Mouse (Mus musculus): Measurements from ENCODE around the gene Sec14l4. TPM values are rescaled to one million over a fixed set of nuclear protein-coding genes. Genes with fewer than 3 reads are reported as not detected.
A peak's percentile ranks its signal among the peaks of the same experiment; 100 is the strongest.

Gene Sec14l4
- polyA plus RNA-seq, 1 experiment from 2014 or later = not detected

GRCm38 (mm10) chr11:4053586-4053985 lies 22.3 kb downstream of the Sec14l4 start:
- Histone ChIP-seq H3K27me3 (replicated peaks) (no peaks in the 10 kb centered on the region), H3K4me2 (no peak overlapping the region), H3K9me3 (replicated peaks) (no peaks in the 10 kb centered on the region), H3K27ac (replicated peaks) (no peak overlapping the region), H3K4me1 (no peaks in the 10 kb centered on the region), H3K36me3 (no peaks in the 10 kb centered on the region), H3K9ac (replicated peaks) (no peak overlapping the region), H3K4me3 (replicated peaks) (no peak overlapping the region)
- no peak for ATAC-seq (ENCODE audit: low FRiP score)
- 20% methylated on average over 5 of the region's 5 CpGs for WGBS

- H3K9me3 ChIP-seq (replicated peaks) = no peaks in the 10 kb centered on the region
- H3K4me1 ChIP-seq = no peaks in the 10 kb centered on the region
- H3K27me3 ChIP-seq (replicated peaks) = no peaks in the 10 kb centered on the region; the same call in 1 of the 2 replicates
- no peak overlapping the region for H3K27ac ChIP-seq (replicated peaks)
- no peak overlapping the region for H3K4me2 ChIP-seq
- ATAC-seq (ENCODE audit: low FRiP score) = no peak
- no peak overlapping the region for H3K4me3 ChIP-seq (replicated peaks)
- 80% methylated on average over 5 of the region's 5 CpGs for WGBS
- no peaks in the 10 kb centered on the region for H3K36me3 ChIP-seq
- H3K9ac ChIP-seq (replicated peaks) = no peak overlapping the region
These were observed 29.8 kb downstream of the Sec14l4 start for GRCm38 (mm10) chr11:4060866-4061575.

- Histone ChIP-seq H3K9me3 (replicated peaks) (no peaks in the 10 kb centered on the region), H3K27ac (replicated peaks) (no peak overlapping the region), H3K36me3 (no peaks in the 10 kb centered on the region), H3K4me2 (no peak overlapping the region), H3K9ac (replicated peaks) (no peak overlapping the region), H3K27me3 (replicated peaks) (no peaks in the 10 kb centered on the region; the same call in 1 of the 2 replicates), H3K4me1 (no peaks in the 10 kb centered on the region), H3K4me3 (replicated peaks) (no peak overlapping the region)
- no peak for ATAC-seq (ENCODE audit: low FRiP score)
- WGBS = 92% methylated on average over 4 of the region's 4 CpGs
These were observed 31.3 kb downstream of the Sec14l4 start for GRCm38 (mm10) chr11:4062523-4062922.

GRCm38 (mm10) chr11:4062981-4063380 lies 31.7 kb downstream of the Sec14l4 start:
- ATAC-seq (ENCODE audit: low FRiP score) = no peak
- 79% methylated on average over 6 of the region's 6 CpGs for WGBS

GRCm38 (mm10) chr11:4064627-4065122 lies 33.4 kb downstream of the Sec14l4 start, which contains the start of gene Sec14l3:
TSS of gene Sec14l3 (plus strand) at chr11:4064841.
- ATAC-seq (ENCODE audit: low FRiP score) = no peak
- no peaks in the 10 kb centered on the region for H3K4me1 ChIP-seq
- H3K4me2 ChIP-seq = no peak within 1 kb of the TSS
- no peak within 1 kb of the TSS for H3K4me3 ChIP-seq (replicated peaks)
- H3K27me3 ChIP-seq (replicated peaks) = no peaks in the 10 kb centered on the region; the same call in 1 of the 2 replicates
- H3K9me3 ChIP-seq (replicated peaks) = no peaks in the 10 kb centered on the region
- H3K27ac ChIP-seq (replicated peaks) = no peak within 1 kb of the TSS
- H3K36me3 ChIP-seq = no peaks in the 10 kb centered on the region
- WGBS = 66% methylated on average over 5 of the region's 5 CpGs
- no peak within 1 kb of the TSS for H3K9ac ChIP-seq (replicated peaks)

More at GRCm38 (mm10) chr11:4062981-4063380, 31.7 kb downstream of the Sec14l4 start:
- H3K27ac ChIP-seq (replicated peaks) = no peak overlapping the region
- H3K9ac ChIP-seq (replicated peaks) = no peak overlapping the region
- H3K9me3 ChIP-seq (replicated peaks) = no peaks in the 10 kb centered on the region
- H3K36me3 ChIP-seq = no peaks in the 10 kb centered on the region
- H3K27me3 ChIP-seq (replicated peaks) = no peaks in the 10 kb centered on the region; the same call in 1 of the 2 replicates
- no peak overlapping the region for H3K4me2 ChIP-seq
- no peaks in the 10 kb centered on the region for H3K4me1 ChIP-seq
- no peak overlapping the region for H3K4me3 ChIP-seq (replicated peaks)

GRCm38 (mm10) chr11:4069664-4070063 lies 38.4 kb downstream of the Sec14l4 start:
- Histone ChIP-seq H3K36me3 (no peaks in the 10 kb centered on the region), H3K4me1 (no peaks in the 10 kb centered on the region), H3K4me3 (replicated peaks) (no peak overlapping the region), H3K9ac (replicated peaks) (no peak overlapping the region), H3K9me3 (replicated peaks) (no peaks in the 10 kb centered on the region), H3K27ac (replicated peaks) (no peak overlapping the region), H3K4me2 (no peak overlapping the region), H3K27me3 (replicated peaks) (no peaks in the 10 kb centered on the region; the same call in 1 of the 2 replicates)
- WGBS = 71% methylated on average over 1 of the region's 1 CpGs
- ATAC-seq (ENCODE audit: low FRiP score) = peak; percentile 78; the same call in 1 of the 2 replicates

- WGBS = 19% methylated on average over 8 of the region's 8 CpGs
- ATAC-seq (ENCODE audit: low FRiP score) = no peak
These were observed 45.4 kb downstream of the Sec14l4 start for GRCm38 (mm10) chr11:4076633-4077032.

GRCm38 (mm10) chr11:4078267-4078933 lies 47.1 kb downstream of the Sec14l4 start:
- H3K36me3 ChIP-seq = no peaks in the 10 kb centered on the region

More at GRCm38 (mm10) chr11:4076633-4077032, 45.4 kb downstream of the Sec14l4 start:
- Histone ChIP-seq H3K4me1 (no peaks in the 10 kb centered on the region), H3K36me3 (no peaks in the 10 kb centered on the region), H3K27ac (replicated peaks) (no peak overlapping the region), H3K9ac (replicated peaks) (no peak overlapping the region), H3K9me3 (replicated peaks) (no peaks in the 10 kb centered on the region), H3K4me3 (replicated peaks) (no peak overlapping the region), H3K27me3 (replicated peaks) (no peaks in the 10 kb centered on the region; the same call in none of the 2 replicates), H3K4me2 (no peak overlapping the region)

GRCm38 (mm10) chr11:4080219-4080618 lies 49.0 kb downstream of the Sec14l4 start:
- no peak for ATAC-seq (ENCODE audit: low FRiP score)
- Histone ChIP-seq H3K27ac (replicated peaks) (no peak overlapping the region), H3K9me3 (replicated peaks) (no peaks in the 10 kb centered on the region), H3K36me3 (no peaks in the 10 kb centered on the region), H3K9ac (replicated peaks) (no peak overlapping the region), H3K4me1 (no peaks in the 10 kb centered on the region), H3K27me3 (replicated peaks) (no peaks in the 10 kb centered on the region; the same call in 1 of the 2 replicates), H3K4me3 (replicated peaks) (no peak overlapping the region), H3K4me2 (no peak overlapping the region)
- 11% methylated on average over 4 of the region's 4 CpGs for WGBS

More at GRCm38 (mm10) chr11:4078267-4078933, 47.1 kb downstream of the Sec14l4 start:
- Histone ChIP-seq H3K4me3 (replicated peaks) (no peak overlapping the region), H3K27ac (replicated peaks) (no peak overlapping the region), H3K27me3 (replicated peaks) (no peaks in the 10 kb centered on the region; the same call in none of the 2 replicates), H3K9me3 (replicated peaks) (no peaks in the 10 kb centered on the region), H3K9ac (replicated peaks) (no peak overlapping the region), H3K4me2 (no peak overlapping the region), H3K4me1 (no peaks in the 10 kb centered on the region)
- WGBS = 90% methylated on average over 7 of the region's 7 CpGs
- no peak for ATAC-seq (ENCODE audit: low FRiP score)

- no peak overlapping the region for H3K4me3 ChIP-seq (replicated peaks)
- H3K9ac ChIP-seq (replicated peaks) = no peak overlapping the region
- no peak for ATAC-seq (ENCODE audit: low FRiP score)
- H3K36me3 ChIP-seq = no peaks in the 10 kb centered on the region
- no peaks in the 10 kb centered on the region; the same call in 1 of the 2 replicates for H3K27me3 ChIP-seq (replicated peaks)
- H3K9me3 ChIP-seq (replicated peaks) = no peaks in the 10 kb centered on the region
- peaks cover 7% of the 10 kb centered on the region; the same call in 1 of the 2 replicates for H3K4me1 ChIP-seq
- WGBS = 32% methylated on average over 5 of the region's 5 CpGs
- H3K27ac ChIP-seq (replicated peaks) = no peak overlapping the region
- H3K4me2 ChIP-seq = no peak overlapping the region
These were observed 52.2 kb downstream of the Sec14l4 start for GRCm38 (mm10) chr11:4083316-4084078.

GRCm38 (mm10) chr11:4086246-4086645 lies 55.0 kb downstream of the Sec14l4 start:
- Histone ChIP-seq H3K9me3 (replicated peaks) (no peaks in the 10 kb centered on the region), H3K27ac (replicated peaks) (no peak overlapping the region), H3K36me3 (peaks cover 6% of the 10 kb centered on the region), H3K4me3 (replicated peaks) (no peak overlapping the region), H3K27me3 (replicated peaks) (no peaks in the 10 kb centered on the region), H3K4me2 (no peak overlapping the region), H3K9ac (replicated peaks) (no peak overlapping the region), H3K4me1 (peaks cover 7% of the 10 kb centered on the region; the same call in 1 of the 2 replicates)
- ATAC-seq (ENCODE audit: low FRiP score) = no peak
- whole genome bisulfite sequencing = 44% methylated on average over 1 of the region's 1 CpGs

Measured in neural tube, embryonic 15.5 days (tissue).